Mouse (Mus musculus): ENCODE data around the gene Abcd3.

Gene Abcd3

DNA sequence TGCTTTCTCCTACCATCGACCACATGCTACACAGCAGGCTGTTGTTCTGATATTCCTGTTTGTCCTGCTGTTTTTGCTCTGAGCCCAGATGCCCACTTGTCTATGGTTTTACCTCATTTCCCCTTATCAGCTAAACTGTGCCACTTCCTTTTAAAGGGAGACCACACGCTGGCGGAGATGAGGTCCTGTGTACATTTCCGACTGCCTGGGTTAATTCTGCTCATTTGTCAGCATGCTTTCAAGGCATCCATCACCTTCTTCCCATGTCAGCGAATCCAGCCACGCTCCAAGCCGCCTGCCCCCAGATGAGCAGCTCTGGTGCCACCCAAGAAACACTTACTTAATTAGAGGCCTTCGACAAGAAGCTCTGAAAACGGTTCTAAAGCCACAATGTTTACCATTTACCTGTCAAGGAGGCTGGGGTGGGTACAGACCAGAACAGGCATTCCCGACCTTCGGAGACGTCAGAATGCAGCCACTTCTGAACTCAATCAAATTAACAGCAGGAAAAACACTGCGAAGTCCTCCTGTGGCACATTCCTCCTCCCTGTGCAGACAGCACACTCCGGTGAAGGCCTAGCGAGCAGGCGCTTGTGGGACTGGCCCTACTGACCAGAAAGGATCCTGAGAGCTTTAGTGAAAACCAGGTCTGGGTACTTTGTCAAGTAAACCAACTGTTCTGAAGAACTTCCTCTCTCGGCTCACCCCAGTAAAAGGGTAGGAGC lies 75.5 kb downstream of the Abcd3 start:
- DNase-seq (ENCODE audit: low spot score in 2 of 2): no peak

DNA sequence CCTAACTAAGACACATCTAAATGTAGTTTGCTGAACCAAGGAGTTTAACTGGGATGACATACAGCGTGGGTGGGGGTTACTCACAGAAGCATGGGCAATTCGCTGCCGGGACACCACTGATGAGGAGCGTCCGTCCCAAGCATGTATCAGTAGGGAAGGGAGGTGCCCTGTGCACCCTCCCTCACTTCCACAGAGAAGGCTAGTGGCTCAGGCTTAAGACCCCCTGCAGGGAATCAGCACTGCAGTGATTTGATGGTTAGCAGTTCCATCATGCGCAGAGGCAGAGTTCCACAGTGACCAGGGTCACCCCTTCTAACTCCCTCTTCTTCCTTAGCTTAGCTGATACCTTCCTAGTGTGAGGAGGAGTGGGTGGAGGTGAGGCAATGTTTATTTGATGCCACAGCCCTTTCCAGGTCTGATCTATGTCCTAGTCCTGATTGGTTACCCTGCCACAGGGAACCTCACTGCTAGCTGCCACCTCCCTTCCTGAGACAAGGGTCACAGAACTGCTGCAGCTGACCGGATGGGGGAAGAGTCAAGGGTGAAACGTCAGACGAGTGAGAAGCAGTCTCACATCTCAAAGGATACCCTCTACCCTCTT lies 76.3 kb downstream of the Abcd3 start:
- DNase-seq (ENCODE audit: low spot score in 2 of 2): peak; percentile 16 to 34

DNA sequence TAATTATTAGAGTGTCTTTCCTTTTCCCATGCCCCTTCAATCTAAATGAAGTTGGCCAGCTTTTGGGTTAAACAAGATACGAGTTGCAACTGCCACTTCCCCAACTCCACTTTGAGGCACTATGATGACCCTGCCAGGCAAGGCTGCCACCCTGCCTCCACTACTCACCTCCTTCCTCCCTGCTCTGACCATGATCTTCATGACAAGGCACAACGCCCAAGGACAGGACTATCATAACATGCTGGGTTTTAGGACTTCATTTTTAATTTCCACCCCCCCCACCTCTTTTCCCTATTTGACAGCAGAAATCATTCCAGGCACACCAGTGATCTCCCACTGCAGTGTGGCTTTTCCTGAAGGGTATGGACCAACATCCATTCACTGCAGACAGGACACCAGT lies 77.2 kb downstream of the Abcd3 start:
- DNase-seq (ENCODE audit: low spot score in 2 of 2): no peak

DNA sequence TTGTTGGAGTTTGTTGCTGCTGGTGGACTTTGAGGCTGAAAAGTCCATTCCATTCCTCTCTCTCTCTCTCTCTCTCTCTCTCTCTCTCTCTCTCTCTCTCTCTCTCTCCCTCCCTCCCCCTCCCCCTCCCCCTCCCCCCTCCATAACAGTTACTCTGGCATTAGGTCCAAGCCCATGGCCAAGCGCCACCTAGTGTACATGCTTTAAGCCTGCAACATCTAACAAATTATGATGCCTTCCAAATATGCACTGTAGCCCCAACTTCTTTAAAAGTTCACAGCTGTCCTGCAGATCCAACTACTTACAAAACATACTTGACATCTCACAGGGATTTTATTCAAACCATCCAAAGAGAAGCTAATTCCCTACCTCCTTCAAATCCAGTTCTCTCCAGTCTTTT lies 77.6 kb downstream of the Abcd3 start:
- peak in 1 of 2 experiments; percentile 29 for DNase-seq (ENCODE audit: low spot score in 2 of 2)

DNA sequence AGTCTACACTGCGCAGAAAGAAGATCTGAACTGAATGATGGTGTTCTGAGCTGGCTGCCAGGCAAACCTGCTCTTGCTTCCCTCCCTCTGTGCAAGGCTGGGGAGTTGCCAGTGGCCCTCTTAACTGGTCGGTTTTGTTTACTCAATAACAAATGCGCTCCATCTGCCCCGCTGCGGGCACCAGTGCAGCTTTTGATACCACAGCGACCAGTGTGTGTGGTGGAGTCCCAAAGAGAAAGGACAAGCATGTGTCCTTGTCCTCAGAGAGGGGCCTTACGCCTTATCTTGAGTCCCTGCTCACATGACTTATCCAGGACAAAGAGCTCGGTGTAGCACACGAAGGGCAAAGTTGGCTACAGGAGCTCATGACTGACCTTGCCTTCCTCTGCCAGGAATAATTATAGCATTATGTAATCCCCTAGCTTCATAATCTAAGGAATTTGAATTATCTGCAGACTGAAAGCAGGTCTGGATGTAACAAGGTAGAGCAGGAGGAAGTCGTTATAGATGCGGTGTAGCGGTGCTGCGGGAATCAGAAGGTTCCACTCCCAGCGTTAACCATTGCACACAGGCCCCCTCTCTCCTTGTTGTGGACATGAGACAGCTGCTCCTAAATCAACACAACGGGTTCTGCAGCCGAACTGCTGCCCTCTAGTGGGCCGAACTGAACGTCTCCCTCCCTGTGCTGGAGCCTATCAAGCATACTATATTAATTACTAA lies 78.9 kb downstream of the Abcd3 start:
- peak in 1 of 2 experiments; percentile 47 for DNase-seq (ENCODE audit: low spot score in 2 of 2)

DNA sequence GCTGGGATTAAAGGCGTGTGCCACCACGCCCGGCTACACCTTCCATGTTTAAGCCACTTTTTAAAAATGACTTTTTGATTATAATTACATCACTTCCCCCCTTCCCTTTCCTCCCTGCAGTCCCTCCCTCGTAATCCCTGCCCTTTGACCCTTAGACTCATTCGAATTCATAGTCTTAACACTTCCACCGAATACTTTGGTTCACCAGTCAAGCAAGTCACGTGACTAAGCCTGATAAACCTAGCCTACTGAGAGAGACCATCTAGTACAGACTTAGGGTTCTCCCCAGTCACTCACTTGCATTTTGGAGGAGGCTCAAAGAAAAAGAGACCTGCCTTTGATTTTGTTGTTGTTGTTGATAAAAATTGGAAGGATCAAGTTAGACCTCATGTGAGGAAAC lies 79.6 kb downstream of the Abcd3 start:
- no peak for DNase-seq (ENCODE audit: low spot score in 2 of 2)

DNA sequence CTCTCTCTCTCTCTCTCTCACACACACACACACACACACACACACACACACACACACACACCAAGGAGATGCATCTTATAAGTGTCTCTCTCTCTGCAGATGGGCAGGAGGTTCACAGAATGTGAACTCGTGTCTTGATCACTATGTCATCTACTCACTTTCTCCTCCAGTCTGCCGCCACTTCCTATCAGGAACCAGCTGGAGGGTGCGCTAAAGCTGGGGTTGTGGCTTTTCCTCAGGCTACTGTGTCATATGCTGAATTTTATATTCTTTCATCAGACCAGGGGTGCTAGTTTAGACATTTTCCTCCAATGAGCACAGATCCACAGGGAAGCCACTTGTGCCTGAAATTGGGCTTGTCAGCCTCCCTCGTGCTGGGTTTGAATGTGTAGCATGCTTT lies 85.4 kb downstream of the Abcd3 start:
- DNase-seq (ENCODE audit: low spot score in 2 of 2): no peak

DNA sequence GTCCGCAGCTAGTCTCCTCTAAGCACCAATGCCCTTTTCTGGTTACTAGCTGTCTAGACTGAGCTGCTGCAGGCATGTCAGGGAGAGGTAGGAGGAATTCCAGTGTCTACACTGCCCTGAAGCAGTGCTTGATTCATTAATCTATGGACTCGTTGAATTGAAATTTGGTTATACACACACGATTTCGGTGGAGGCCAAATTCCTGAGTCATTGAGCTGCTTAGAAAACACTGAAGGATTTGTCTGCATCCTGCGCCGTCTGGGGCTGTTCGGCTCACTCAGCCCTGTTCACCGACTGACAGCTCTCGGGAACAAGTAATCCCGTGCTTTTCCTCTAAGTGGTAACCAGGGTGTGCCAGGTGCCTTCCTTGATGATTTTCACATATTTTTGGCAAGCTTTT lies 89.5 kb downstream of the Abcd3 start:
- no peak for DNase-seq (ENCODE audit: low spot score in 2 of 2)

DNA sequence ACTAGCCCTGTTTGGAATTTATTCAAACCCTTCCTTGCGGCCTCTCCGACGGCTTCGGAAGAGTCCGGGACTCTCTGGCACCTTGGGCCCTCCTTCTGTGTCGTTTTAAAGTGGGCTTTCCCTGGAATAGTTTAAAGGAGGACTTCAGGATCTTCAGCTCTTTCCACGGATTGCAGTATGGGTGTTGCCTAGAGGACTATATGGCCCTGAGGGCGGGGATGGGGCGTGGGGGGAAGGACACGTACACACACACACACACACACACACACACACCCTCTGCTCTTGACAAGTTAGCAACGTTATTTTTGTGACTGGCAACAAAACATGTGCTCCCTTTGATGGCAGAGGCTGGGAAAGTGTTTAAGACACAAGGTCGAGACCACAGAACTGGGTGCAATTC lies 90.5 kb downstream of the Abcd3 start:
- DNase-seq (ENCODE audit: low spot score in 2 of 2): no peak

DNA sequence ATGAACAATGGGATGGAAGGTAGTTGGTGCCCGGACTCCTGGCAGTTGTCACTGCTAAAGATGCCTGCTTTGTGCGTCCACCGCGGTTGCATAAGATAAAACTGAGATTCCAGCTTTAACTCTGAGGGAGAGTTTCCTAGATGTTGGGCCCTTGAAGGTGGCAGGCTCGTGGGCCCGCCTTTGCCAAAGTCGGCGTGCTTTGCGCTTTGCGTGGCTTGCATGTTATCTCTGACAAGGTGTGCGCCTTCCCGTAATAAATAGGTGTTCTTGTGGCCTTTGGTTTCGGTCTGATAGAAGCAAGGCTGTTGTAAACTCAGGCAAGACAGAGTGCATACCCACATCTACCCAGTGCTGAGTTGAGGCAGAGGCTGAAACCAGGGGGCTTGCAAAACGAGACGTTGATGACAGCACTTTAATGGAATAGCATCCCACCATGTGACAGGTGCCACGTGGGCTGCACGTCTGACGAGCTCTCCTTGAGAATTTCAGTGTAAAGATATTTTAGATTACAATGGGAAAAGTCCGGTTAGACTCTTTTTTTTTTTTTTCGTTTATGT lies 91.1 kb downstream of the Abcd3 start:
- no peak for DNase-seq (ENCODE audit: low spot score in 2 of 2)

DNA sequence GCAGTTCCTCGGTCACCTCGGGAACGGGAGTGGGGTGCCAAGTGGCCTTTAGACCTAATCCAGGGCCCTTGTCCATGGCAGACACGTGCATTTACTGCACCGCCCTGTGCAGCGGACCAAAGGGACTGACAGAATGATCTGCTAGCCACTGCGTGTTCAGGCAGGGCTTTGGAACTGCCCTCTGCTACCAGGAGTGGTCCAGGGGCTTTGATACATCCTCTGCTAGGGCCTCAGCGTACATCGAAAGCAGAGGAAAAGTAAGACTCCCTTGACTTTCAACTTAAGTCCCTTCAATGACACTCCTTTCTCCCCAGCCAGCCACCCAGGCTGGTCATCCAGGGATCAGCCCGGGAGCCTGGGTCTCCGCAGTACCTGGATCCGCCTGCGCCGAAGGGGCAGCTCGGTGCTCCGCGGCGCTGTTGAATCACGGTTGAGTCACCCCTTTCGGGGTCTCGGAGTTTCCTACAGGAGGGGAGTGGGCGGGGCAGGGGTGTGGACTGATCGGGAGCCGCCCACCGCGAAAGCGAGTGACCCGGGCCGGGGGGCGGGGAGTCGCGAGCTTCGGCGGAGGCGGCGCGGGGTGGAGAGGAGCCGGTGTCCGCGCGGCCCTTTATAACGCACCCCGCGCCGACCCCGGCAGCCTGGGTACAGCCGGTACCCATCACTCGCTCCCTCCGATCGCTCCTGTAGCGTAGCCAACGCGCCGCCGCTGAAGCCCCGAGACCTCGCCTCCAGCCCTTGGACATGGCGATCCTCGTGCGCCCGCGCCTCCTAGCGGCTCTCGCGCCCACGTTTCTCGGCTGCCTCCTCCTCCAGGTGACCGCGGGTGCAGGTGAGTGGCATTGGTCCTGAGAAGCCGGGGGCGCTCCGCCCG lies 91.9 kb downstream of the Abcd3 start, which contains the start of gene F3:
Gene F3 (plus strand): TSS at position 567 of the 874 bp plus-strand sequence.
- DNase-seq (ENCODE audit: low spot score in 2 of 2): peak; percentile 5 to 23

DNA sequence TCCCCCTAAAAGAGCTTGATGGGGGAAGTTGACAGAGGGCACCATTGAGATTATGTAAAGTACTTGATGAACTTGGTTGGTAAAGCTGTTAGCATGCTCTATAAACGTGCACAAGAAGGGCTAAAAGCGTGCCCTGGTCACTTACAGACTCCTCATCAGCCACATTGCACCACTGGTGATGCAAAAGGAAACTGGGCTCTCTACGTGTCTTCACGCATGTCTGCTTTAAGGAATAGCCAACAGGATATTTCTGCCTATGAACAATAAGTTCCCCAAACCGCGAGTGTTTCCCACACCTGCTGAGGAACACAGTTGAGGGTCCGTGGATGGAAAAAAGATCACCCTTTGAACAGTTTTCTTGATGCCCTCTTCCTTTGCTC lies 93.4 kb downstream of the Abcd3 start:
- DNase-seq (ENCODE audit: low spot score in 2 of 2): no peak

DNA sequence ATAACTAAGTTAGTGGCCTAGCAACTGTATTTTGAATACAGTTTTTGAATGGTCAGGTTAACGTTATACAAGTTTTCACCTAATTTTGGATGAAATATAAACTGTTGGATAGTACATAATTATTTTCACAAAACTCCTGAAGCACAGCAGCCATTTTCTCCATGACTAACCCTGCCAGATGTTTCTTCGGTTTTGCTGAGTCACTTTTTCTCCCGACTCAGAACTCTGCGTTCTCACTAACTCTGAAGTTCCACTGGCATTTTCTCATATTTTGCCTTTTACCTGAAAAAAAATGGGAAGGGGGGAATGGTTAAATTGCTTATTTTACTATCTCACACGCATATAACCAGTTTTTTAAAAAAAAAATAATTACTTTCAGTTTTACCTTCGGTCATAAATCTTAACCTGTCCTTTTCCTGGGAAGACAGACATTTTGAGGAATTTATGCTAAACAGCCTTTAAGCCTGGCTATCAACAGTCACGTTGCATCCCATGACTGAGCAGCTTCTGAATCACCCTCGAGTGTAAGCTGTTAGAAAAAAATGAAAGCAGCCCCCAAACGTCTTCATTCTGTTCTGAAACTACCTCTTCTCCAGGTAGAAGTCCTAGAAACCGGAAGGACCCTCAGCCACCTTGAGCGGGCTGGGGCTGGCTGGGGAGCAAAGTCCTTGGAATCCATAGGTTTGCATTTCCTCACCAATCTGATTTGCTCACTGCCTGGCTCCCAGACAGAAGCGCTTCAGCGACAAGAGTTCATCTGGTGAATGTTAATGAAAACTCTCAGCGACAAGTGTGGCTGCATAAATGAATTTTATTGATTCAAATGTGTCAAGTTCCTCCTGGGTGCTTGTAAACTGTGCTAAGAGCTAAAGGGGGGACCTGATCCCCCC lies 94.1 kb downstream of the Abcd3 start:
- no peak for DNase-seq (ENCODE audit: low spot score in 2 of 2)

DNA sequence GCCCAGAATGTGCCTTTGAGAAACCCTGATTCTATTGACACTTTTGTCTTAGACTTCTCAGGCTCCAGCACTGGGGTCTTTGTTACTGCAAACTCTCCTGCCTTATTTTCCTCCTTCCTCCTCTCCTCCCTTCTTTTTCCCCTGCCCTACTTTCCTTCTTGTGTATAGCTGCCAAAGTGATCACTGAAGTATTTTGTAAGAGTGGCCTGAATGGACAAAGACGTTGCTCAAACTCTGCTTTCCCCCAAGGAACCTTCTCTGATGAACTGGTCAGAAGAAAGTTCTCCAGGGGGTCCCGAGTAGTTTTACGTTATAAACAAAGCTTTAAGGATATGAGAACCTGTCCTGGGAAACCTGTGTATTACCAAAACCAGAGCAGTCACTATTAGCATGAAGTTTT lies 95.4 kb downstream of the Abcd3 start:
- no peak for DNase-seq (ENCODE audit: low spot score in 2 of 2)

DNA sequence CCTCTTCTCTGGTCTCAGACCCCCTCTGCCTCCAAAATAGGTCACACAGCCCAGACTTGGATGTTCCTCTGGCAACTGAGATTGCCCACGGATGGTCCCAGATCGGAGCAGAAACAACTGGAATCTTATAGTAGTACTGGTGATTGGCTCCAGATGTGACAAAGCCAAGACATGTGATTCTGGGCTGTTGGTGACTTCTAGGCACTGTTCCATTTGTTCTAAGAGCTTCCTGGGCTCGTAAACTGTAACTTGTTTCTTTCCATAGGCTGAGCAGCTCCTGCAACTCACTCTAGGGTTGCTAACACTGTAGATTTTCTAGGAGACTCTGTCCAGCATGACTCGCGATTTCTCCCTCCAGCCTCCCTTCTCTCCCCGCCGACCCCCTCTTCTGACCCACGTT lies 96.4 kb downstream of the Abcd3 start:
- no peak for DNase-seq (ENCODE audit: low spot score in 2 of 2)

DNA sequence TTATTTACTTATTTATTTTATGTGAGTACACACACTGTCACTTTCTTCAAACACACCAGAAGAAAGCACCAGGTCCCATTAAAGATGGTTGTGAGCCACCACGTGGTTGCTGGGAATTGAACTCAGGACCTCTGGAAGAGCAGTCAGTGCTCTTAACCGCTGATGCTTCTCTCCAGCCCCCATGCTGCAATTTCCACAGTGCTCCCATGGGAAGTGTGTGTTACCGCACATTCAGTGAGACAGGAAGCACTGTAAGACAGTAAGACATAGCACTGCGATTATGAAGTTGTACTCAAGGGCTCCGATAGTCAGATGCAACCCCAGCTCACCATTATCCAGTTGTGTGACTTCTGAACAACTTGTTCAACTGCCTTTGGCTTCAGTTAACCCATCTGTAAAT lies 98.6 kb downstream of the Abcd3 start:
- no peak for DNase-seq (ENCODE audit: low spot score in 2 of 2)

DNA sequence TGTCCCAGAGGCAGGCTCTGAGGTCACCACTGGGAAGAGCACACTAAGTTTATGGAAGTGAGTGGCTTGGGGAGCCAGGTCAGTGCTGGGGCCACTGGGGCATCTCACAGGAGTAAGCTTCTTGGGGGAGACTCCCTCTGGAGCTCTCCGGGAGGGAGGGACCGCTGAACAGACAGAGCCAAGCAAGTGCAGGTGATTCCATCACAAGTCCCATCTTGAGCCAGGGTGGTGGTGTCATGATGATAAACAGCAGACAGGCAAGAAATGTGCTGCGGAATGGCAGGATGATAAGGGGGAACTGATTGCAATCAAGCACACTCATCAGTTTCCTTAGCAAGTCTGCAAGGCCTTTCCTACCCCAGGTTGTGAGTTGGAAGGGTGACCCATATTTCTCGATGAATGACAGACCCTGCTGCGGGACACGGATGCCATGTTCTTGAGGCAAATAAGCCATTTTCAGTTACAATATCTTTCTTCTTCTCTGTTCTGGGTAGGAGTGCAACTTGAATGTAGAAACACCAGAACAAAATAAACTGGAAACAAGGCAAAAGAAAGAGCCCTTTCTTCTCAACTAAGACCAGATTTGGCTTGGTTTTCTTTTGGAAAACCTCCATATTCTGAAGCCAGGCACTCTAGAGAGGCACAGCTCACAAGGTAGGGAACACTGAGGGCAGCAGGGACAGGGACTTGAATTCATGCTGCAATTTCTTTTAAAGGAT lies 99.2 kb downstream of the Abcd3 start:
- no peak for DNase-seq (ENCODE audit: low spot score in 2 of 2)

DNA sequence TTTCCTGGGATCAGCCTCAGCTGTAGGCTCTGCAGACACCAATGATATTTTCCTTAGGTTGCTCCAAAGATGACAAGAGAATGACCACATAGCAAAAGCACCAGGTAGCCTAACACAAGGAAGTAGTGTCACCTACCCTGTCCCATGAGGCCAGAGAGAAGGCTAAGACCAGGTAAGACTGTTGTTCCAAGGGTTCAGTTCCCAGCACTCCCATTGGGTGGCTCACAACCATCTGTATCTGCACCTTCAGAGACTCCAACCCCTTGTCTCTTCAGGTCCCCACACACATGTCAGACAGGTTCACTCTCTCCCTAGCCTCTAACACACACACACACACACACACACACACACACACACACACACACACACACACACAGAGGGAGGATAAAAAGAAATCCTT lies 99.8 kb downstream of the Abcd3 start:
- no peak for DNase-seq (ENCODE audit: low spot score in 2 of 2)

DNA sequence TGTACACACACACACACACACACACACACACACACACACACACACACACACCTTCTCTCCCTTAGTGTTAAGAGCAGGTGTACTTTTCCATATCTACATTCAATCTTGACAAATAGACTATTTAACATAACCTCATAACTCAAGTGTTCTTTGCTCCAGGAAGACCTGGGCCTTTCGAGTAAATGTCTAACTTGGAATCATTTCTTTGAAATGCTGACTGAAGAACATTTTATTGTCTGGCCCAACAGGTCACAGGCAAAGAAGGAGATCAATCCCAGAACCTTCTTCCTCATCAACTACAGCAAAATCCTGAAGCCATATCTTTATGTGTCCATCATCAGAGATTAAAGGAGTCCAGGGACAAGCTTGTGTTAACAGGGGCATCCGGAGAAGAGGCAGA lies 100.6 kb downstream of the Abcd3 start:
- DNase-seq (ENCODE audit: low spot score in 2 of 2): no peak

DNA sequence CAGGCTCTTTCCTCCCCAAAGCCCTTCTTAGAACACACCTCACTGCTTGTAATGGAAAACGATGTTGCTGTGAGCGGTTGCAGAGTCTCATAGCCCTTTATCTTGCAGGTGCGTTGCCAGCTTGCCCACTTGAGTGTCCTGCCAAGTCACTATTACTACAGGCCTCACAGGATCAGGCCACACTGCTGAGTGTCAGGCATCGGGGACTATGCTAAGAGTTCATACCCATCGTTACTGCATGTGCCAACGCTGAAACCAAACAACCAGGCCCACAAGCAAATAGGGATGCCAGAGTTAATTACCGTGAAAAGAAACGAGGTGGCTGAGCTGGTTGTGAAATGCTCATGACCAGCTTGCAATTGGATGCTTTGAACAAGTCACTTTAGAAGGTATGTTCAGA lies 101.3 kb downstream of the Abcd3 start:
- DNase-seq (ENCODE audit: low spot score in 2 of 2): no peak

Data from natural killer cell, adult 2 months (primary cell).